Mouse (Mus musculus) cerebellum, postnatal 4 days (tissue): ENCODE results near the gene Zbtb22.
"Not testable (repeated sequence)": the region's sequence is repeated elsewhere in the genome, so short reads cannot be mapped to it uniquely, and the experiment has no call there.

Experiments
- DNase-seq, 2 experiments: peaks; one replicate each; pipeline ENCODE4 v3.0.0; 2022; ENCODE audit warnings: low spot score in 2 of 2, mixed read lengths in 1 of 2

The Zbtb22 gene

DNA sequence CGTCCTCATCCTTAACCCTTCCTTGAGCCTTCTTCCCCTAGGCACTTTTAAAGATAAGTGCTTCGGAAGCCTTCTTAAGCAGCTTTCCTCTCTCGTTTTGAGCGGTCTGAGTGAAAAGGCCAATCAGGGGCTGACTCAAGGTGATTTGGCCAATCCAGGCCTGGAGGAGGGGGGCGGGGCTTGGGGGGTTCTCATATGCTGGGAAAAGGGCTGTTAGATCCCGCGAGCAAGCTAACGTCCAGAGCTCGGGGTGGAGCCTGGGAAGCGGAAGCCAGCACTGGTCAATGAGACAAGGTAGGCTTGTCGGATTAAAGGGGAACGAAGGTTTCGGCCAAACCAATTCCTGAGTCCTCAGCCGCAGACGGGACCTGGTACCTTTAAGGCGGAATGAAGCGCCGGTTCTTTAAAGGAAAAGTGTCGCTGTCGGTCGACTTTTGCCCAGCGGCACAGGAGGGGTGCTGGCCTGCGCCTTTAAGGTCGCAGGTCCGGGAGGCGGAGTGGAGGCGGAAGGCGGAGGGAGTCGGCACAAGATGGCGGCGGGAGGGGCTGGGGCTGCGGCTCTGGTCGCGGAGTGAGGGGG is at the start of gene Zbtb22, which contains the start of gene Tapbp:
Zbtb22 (plus strand) TSS at position 234 of the 580 bp plus-strand sequence.
Tapbp (plus strand) TSS at position 229 of the 580 bp plus-strand sequence.
- DNase-seq: peak; percentile 87 to 95

DNA sequence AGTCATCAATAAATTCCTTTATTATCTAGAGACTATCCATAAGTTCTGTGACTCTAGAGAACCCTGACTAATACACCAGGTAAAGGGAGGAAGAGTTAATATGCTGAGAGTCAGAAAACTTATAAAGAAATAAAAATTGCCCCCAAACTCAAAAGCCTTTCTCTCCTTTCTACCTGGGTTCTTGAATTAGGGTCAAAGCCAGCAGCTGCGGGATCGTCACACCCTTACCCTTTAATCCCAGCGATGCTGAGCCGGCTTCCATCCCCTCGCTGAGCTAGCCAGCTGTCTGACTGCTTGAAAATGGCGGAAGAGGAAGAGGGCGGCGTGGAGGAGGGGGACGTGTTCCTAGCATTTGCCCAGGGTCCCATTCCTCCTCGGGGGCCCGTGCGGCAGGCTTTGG is 42.2 kb upstream of the Zbtb22 start, which contains the start of gene Gm7029:
Gm7029 (plus strand) TSS at position 301 of the 400 bp plus-strand sequence.
- DNase-seq: not testable (repeated sequence)

DNA sequence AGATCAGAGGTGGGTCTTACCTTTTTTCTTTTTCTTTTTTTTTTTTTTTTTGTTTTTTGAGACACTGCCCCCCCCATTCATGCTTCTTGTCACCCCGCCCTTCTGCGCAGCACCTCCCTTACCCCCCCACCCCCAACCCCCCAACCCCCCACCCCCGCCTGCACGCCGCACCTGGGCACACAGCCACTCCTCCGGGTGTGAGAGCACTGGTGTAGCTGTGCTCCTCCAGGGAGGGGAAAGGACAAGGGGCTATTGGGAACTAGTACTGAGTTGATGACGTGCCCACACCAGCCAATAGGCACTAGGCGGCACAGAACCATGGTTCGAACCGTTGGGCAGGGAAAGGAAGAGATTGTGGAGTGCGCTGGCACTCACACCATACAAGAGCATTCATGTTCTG is 41.3 kb upstream of the Zbtb22 start:
- no peak for DNase-seq

DNA sequence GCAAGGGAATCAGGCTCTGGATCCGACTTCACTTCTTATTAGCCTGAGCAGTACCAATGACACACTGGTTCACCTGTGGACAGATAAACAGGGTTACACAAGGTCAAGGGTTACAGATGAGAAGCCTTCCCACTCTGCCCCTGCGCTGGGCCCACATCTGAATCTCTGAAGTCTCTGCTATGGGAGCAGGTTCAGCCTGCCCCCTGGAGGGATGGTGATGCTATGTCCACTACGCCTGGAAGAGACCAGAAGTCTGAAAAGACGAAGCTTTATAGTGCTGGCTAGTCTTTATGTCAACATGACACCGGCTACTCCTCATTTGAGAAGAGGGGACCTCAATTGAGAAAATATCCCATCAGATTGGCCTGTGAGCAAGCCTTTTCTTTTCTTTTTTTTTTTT is 39.9 kb upstream of the Zbtb22 start:
- DNase-seq: not testable (repeated sequence)

DNA sequence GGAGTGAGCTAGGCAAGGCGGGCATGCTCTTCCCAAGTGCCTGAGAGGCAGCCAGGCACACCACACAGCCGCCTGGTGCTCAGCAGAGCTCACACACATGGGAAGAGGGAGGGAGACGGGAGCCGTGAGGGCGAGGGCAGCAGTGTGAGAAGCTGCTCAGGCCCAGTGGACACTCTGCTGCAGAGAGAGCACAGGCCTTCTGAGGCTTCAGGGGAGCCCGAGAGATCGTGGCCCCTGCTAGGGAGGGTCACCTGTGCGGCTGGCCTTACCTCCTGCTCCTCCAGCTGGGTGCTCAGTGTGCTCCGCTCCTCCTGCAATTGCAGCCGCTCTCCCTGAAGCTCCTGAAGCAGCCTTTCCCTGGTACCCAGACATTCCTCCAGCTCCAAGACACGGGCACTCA is 31.4 kb upstream of the Zbtb22 start:
- not testable (repeated sequence) for DNase-seq

DNA sequence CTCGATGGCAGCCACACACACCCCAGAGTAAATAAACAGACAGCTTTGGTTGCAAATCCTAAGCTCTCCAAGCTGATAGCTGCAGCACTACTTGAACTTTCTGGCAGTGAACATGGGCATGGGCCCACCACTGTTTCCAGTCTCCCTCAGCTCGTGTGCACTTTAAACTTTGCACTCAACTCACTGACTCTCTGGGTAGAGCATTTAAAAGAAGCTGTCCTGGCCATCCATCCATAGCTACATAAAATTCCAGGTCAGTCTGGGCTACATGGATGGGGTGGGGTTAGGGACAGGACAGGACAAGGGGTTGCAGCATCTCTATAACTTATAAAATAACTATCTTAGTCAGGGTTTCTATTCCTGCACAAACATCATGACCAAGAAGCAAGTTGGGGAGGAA is 27.9 kb upstream of the Zbtb22 start:
- DNase-seq: not testable (repeated sequence)

DNA sequence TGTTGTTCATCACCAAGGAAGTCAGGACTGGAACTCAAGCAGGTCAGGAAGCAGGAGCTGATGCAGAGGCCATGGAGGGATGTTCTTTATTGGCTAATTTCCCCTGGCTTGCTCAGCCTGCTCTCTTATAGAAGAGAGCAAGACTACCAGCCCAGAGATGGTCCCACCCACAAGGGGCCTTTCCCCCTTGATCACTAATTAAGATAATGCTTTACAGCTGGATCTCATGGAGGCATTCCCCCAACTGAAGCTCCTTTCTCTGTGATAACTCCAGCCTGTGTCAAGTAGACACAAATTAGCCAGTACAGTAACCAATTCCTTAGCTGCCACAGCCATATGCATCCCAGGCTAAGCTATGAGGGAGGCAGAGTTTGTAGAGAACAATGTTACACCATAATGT is 27.5 kb upstream of the Zbtb22 start:
- DNase-seq: not testable (repeated sequence)

DNA sequence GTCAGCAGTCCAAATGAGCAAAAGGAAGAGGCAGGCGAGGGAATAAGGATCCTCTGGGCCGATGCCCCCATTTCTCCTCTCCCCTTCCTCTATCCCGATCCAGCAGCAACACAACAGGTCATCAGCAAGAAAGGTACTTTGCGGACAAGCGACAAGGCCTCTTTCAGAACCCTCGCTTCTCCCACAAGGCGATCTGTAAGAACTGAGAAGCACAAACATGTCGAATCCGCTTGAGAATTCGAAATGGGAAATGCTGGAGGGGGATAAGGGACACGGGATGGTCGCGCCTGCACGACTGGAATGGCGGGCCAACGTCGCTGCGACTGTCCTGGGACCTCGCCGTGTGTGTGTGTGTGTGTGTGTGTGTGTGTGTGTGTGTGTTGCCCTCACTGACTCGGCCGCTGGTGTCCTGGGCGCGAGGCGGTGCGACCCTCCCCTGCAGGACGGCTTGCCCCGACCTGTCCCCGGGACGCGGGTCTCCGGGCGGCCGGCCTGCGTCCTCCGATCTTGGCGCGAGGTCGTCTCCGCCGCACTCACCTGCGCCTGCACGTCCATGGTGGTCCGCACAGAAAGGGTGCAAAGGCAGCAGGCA is 25.7 kb upstream of the Zbtb22 start:
- not testable (repeated sequence) for DNase-seq

DNA sequence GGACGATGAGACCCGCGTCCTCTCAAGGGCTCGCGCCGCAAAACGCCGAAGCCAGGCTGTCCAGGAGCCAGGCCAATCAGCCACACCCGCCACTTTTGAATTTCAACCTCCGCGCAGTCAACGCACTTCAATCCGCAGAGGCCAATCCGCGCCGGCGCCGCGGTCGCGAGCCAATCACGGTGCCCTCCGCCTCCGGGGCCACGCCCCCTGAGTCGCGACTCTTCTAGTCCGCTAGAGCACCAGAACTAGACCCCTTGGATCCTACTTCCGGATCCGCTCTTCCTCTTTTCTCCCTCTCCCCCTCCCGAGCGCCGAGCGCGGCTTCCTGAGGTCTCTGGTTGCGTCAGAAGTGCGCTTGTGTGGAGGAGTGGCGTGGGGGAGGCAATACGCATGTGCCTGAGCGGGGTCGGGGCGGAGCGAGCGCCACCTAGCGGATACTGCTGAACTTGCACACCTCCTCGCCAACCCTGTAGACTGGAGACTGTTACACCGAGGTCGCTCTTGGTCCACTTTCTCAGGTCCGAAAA is 25.1 kb upstream of the Zbtb22 start, which contains the start of gene Kifc1:
Kifc1 (minus strand) TSS at position 129 of the 527 bp plus-strand sequence.
- peak; percentile 99 to 100 for DNase-seq

DNA sequence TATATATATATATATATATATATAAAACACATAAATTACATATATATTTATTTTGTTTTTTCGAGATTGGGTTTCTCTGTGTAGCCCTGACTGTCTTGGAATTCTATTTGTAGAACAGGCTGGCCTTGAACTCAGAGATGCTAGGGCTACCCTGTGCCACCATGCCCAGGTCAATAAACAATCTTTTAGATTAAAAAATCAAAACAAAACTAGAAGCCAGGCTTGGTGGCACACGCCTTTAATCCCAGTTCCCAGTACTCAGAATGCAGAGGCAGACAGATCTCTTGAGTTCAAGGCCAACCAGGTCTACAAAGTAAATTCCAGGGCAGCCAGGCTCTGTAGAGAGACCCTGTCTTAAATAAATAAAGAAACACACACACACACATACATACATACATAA is 24.3 kb upstream of the Zbtb22 start:
- DNase-seq: no peak

DNA sequence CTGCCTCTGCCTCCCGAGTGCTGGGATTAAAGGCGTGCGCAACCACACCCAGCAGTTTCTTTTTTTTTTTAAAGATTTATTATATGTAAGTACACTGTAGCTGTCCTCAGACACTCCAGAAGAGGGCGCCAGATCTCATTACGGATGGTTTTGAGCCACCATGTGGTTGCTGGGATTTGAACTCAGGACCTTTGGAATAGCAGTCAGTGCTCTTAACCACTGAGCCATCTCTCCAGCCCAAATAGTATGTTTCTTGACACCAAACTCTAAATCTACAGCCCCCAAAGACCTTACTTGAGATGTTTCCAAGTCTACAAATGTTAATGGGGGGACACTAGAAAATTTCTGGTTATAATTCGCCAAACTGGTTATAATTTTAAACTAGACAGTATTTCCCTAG is 23.8 kb upstream of the Zbtb22 start:
- DNase-seq: not testable (repeated sequence)

DNA sequence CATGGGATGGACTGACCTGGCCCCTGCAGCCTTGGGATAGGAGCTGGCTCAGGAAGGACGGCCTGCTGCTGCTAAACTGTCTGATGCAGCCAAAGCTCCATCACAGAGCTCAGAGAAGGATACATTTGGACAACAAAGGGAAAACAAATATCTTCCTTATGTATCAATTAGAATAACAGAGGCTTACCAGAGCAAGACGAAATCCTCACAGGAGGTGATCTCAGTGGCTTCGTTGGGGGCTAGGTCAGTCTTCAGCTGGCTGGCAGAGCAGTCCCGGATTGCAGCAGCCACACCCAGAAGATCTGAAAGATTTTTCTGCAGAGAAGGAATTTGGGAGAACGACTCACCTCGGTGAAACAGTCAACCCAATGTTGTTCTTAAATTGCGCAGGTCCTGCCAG is 23.3 kb upstream of the Zbtb22 start:
- no peak for DNase-seq

DNA sequence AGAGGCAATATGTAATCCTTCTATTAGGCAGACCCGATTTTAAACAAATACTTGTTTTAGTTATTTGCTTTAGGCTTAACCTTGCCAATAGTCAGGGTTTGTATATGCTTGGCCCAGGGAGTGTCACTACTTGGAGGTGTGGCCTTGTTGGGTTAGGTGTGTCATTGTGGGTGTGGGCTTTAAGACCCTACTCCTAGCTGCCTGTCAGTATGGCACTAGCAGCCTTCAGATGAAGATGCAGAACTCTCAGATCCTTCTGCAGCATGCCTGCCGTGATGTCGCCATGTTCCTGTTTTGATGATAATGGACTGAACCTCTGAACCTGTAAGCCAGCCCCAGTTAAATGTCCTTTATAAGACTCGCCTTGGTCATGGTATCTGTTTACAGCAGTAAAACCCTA is 22.7 kb upstream of the Zbtb22 start:
- not testable (repeated sequence) for DNase-seq

DNA sequence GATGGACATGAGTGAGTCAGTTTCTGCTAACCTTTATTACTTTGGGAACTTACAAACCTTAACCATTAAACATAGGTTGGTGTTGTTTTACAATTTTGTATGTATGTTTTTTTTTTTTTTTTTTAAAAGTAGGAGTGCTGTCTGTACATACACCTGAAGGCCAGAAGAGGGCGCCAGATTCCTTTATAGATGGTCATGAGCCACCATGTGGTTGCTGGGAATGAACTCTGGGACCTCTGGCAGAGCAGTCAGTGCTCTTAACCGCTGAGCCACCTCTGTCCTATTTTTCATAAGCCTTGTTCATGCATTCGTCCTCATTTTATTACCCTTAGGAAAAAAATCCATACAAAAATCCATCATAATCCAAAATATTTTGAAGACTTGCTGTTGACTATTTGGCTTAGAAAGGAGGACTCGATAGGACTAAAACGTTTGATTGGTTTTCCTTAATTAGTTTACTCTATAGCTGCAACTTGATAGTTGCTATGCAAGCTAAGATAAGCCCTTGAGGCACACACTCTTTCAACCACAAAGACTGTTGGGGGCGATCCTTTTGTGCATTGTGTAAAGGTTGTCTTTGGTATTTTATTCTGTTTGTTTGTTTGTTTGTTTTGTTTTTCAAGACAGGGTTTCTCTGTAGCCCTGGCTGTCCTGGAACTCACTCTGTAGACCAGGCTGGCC is 18.4 kb upstream of the Zbtb22 start:
- no peak for DNase-seq

DNA sequence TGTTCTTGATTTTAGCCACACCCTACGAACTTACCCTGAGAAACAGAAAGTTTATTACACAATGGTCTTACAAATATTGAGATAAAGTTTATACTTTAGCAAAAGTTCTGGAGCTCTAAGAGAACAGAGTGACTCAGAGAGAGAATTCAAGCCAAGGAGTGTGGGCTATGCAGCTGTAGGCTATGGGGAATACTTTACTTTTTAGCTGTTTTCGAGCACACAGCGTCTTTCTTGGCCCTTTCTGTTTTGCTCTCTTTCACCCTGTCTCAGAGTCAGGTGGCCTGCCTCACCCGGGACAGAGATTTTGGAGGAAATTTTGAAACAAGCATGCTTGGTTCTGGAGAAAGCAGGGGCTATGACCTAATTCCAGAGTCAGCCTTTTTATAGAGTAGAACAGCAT is 17.5 kb upstream of the Zbtb22 start:
- DNase-seq: not testable (repeated sequence)

DNA sequence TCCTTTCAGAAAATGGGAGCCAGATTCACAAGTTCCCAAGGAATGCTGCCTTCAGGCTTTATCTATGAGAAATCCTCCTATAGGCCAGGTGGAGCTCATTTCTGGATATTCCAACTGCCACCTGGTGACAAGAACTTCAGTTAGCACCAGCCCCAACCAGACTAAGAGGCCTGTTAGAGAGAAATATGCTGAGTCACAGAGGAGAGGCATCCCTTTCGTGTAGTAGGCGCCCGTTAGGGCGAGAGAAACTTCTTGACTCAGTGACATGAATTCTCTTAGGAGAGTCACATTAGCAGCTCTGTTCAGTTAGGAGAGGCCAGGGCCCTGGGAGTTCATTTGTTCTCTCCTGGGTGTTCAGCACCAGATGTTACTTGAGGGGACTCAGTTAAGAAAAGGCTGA is 16.1 kb upstream of the Zbtb22 start:
- DNase-seq: no peak

DNA sequence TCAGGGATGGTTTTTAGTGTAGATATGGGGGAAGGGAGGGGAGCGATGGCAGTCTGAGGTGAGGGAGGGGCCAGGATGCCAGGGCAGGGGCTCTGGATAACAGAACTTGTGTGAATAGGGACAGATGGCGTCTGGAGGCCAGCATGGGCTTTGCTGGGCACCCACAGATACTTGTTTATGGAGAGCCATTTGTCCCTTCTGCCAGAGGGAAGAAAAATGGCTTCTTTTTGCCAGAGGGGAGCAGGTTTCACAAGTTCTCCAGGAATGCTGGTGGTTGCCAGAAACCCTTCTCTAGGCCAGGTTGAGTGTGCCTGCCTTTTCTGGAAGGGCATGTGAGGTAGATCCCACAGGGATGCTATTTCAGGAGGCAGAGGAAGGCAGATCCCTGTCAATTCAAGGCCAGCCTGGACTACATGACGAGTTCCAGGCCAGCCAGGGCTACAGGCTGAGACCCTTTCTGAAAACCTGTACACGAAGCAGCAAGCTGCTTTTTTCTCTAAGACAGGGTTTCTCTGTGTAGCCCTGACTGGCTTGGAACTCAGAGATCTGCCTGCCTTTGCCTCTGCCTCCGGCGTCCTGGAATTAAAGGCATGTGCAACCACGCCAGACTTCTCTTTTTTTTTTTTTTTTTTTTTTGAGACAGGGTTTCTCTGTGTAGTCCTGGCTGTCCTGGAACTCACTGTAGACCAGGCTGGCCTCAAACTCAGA is 15.3 kb upstream of the Zbtb22 start:
- DNase-seq: no peak

DNA sequence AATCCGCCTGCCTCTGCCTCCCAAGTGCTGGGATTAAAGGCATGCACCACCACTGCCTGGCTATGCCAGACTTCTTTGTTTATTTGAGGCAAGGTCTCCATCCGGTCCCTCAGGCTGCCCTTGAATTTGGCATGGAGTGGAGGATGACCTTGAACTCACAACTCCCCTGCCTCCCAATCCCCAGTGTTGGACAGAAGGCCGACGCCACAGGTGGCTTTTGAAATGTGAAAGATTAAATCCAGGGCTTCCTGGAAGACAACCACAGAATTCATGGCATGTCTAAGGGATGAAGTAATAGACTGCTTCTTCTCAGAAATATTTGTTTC is 14.8 kb upstream of the Zbtb22 start:
- DNase-seq: no peak

DNA sequence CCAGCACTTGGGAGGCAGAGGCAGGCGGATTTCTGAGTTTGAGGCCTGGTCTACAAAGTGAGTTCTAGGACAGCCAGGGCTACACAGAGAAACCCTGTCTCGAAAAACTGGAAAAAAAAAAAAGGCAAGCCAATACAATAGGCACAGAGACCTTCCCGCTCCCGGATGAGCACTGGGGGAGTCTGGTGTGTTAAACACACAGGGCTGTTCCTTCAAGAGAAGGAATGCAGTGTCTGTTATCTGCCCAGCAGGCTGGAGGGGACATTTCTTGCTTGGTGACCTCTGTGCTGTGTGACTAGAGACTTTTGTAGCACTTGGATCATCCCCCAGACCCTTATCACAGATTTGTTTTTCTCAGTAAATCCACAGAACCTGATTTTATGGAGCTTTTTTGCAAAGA is 14.1 kb upstream of the Zbtb22 start:
- no peak for DNase-seq

DNA sequence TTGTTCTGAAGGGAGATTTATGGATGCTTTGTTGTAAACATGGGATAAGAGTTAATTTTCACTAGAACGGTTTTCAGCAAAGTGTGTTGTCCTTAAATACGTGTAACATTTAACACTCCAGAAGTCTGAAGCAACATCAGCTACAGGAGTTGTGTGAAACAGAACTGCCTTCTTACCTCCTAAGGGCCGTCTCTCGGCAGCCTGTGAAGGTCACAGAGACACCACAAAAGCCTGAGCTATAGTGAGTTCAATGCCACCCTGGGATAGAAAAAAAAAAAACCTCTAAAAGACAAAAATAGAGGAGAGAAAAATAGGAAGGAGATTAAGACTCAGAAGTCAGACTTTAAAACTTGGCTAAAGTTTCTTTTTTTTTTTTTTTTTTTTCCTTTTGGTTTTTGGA is 13.6 kb upstream of the Zbtb22 start:
- no peak for DNase-seq

DNA sequence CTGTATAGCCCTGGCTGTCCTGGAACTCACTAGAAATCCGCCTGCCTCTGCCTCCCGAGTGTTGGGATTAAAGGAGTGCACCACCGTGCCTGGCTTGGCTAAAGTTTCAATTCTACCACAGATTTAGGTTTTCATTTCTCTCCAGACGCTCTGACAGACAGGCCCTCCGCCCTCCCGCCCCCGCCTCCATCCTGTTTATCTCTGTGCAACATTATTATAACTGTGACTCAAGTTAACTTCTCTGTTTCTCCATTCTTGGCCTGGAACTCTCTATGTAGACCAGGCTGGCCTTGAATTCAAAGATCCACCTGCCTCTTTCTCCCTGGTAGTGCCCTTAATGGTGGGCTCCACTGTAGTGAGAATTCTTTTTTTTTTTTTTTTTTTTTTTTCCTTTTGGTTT is 13.2 kb upstream of the Zbtb22 start:
- DNase-seq: no peak
